Mouse (Mus musculus) kidney, postnatal 4 days (tissue): ENCODE data around the gene Arid5b.

Experiments
- DNase-seq, 2 experiments: peaks; one replicate each; pipeline ENCODE4 v3.0.0; 2021; ENCODE audit warnings: mixed read lengths in 2 of 2

Gene Arid5b

DNA sequence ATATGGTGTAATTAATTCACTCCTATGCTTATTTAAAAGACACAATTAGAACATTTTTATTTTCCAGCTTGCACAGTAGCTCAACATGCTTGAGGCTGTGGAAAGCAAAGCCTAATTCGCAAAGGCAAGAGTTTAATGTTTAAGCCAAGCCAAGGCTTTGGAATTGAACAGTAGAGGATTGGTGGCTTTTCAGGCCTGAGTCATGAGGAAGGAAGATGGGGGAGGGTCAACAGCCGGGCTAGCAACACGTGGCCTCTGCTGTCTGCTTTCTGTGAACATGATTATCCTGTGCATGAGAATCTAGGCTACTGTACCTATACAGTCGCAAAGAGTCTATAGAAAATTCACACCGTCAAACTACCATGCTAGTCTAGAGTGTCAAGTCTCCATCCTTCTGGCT lies 9.9 kb downstream of the Arid5b start:
- DNase-seq: peak; percentile 53 to 69

DNA sequence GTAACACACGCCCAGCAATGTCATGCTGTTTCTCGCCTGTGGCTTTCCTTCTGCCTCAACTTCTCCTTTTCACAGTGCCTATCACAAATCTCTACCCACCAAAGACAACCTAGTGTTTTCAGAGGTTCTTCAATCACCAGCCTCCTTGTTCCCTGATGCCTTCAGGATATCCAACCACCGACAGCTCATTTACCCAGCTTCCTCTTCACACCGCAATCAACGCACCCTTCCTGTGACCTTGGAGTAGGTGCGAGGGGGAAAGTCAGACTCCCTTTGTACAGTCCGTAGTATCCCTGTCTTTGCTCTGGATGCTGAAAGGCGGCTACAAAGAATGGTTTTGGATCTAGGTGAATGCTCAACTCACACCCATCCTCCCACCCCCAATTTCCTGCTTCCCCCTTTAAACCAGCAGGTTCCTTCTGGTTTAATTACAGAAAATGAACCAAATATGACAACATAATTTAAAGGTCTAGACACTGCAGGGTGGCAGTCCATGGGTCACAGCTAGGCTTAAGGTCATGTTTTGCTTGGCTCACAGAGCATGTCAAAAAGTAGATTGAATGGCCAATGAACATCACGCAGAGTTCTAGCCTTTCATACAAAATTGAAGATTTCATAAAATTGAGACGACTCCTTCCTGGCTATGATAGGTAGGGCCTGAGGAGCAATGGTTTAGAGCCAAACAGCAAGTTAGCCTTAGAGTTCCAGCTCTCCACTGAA lies 14.4 kb downstream of the Arid5b start:
- DNase-seq: no peak

- DNase-seq: peak in 1 of 2 experiments; percentile 30
These were observed 15.1 kb downstream of the Arid5b start for GRCm38 (mm10) chr10:68263296-68263968.

- no peak for DNase-seq
These were observed 18.9 kb downstream of the Arid5b start for GRCm38 (mm10) chr10:68259601-68260000.

GRCm38 (mm10) chr10:68257358-68258056 lies 21.0 kb downstream of the Arid5b start:
- no peak for DNase-seq

DNA sequence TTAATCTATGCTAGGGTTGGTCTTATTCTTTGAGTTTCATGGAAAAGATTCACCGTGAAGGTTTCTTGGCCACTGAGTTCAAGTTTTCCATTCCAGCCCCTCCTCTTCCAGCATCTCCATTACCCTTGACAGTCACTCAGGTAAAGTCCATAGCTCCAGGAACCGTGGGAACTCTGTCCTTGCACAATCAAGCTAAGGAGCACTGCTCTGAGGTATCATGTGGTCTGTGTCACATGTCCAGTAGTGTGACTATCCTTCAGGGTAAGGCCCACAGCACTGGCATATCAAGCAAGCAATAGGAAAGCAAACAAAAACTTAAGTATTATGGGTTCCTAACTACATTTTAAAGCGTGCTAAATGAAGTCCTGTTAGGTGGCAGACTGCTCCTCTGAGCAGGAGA lies 22.4 kb downstream of the Arid5b start:
- DNase-seq: no peak

GRCm38 (mm10) chr10:68253452-68254117 lies 25.0 kb downstream of the Arid5b start:
- no peak for DNase-seq

DNA sequence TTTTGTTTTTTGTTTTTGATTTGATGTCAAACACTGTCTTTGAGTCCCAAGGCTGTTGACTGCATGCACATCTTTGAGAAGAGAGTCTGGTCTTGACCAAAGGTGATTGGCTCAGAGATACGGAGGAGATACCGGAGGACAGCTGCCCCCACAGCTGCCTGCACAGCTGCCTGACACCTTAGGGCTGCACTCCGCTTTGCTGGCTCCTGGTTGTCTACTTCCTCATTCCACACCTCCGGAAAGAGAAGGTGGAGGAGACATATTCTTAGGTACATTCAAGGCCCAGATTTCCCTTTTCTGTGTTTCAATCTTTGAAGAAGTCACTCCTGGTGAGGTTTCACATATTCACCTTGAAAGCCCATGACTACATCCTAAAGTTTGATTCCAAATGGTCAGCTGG lies 25.9 kb downstream of the Arid5b start:
- DNase-seq: no peak

DNA sequence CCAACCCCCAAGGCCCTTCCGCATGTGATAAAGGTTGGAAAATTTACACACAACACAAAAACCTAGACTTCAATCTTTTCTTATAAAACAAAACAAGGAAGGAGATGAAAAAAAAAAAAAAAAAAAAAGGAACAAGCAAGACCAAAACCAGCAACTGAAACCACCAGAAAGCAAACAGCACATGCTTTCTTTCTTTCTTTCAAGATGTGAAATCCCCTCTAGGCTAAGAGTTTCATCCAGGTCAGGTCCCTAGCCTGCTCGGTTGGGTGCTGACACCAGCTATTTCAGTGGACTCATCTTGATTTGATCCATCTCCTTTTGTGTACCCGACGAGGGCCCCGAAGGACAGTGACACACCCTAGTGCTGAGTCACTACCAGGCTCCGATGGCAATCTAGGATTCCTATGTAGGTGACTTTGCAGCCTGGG lies 29.2 kb downstream of the Arid5b start:
- peak in 1 of 2 experiments; percentile 35 for DNase-seq

- DNase-seq: peak in 1 of 2 experiments; percentile 38
These were observed 30.1 kb downstream of the Arid5b start for GRCm38 (mm10) chr10:68248281-68249015.

DNA sequence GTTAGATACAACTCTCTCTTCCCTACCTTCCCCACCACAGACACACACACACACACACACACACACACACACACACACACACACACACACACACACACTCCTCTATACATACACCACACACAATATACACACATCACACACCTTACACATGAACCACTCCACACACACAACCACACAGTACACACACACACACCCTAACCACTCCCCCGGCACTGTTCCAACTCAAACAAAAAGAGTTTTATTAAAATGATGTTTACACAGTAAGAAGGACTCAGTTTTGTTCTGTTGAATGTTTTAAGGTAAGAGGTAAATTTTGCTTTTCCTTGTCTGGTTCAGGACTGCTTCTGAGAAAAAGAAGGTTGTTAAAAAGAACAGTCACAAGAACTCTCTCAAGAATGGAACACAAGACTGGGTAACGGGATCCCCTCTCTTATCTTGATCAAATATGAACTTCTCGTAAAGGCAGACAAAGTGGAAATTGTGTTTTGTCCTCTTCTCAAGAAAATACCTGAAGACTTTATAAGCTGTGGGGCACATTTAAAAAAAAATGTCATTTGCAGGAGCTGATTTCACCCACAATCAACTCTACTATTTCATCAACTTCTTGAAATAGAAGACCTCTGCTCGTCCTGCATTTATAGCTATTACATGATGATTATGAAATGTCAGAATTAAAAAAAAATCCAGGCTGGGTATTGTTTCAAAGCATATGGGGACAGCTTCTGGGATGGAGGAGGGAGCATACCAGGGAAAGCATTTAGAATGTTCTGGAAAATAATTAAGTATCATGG lies 30.9 kb downstream of the Arid5b start:
- DNase-seq: no peak

DNA sequence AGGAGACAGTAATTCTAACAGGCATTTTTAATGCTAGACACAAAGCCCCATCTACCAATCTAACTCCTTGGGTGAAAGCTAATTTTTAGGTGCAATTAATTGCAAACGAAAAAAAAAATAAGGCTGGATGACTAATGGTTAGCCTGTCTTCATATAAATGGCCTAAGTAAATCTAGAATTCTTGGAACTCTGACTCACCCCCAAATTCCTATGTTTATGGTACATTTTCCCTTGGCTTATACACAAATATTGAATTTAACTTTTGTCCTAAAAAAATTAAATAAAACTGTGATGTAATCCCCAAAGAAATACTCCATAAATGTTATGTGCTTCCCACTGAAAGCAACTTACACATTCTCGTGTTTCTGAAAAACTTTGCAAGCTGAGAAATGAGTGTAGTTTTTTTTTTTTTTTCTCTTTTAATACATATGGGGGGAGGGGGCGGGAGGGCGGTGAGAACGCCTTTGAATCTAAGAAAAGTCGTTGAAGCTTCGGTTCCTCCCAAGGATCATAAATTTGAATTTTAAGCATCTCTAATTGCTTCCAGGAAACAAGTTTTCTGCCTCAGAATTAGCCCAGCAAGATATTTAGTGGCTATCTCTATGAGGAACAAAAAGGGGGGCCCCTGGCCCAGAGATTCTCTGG lies 31.8 kb downstream of the Arid5b start:
- DNase-seq: no peak

- DNase-seq: no peak
These were observed 37.6 kb downstream of the Arid5b start for GRCm38 (mm10) chr10:68240804-68241485.

DNA sequence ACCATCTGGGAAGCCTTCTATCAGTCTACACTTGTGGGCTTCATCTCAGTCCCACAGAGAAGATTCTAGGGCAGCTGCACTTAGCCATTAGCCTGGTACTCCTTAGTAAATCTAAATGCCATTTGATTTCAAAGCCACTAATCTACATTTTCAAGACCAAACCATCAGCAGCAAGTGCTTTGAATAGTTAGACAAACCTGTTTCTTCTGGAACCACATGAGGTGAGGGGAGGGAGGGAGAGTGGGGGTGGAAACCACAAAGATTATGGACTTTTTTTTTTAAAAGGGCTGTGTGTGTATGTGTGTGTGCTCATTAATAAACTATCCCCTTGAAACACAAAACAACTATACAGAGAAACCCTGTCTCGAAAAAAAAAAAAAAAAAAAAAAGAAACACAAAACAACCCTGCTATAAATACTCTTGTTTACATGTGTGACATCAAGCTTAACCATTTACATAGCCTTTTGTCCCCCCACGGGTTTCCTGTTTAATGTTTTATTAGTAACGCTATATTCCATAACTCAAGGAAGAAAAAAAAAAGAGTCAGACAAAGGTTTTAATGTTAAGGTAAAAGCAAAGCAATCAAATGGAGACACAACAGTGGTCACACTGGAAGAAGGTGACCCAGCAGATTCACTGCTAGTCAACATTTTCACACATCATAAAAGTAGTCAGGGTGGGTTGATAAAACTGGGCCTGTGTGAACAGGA lies 38.3 kb downstream of the Arid5b start:
- DNase-seq: no peak

DNA sequence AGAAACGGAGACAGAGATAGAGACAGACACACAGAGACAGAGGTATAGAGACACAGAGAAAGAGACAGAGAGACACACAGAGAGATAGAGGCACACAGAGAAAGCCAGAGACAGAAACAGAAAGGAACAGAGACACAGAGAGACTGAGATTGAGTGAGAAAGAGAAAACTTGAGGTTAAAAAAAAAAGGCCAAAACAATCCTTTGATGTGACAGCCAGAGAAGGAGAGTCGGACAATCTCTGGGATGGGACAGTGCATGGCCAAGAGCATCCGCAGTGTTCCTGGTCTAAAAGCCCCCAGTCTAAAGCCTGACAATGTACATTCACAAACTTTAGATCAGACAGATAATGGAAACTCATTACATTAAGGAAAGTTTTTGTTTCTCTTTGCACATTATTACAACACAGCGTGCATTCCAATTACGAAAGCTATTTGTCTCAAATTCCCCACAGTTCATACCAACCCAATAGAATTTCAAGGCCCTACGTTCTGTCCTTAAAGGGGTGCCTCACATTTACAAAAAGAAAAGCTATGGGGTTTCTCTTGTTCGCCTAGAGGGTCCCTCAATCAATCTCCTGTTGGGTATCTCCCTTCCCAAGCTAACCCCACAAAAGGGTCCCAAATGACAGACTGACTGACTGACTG lies 39.0 kb downstream of the Arid5b start:
- no peak for DNase-seq

DNA sequence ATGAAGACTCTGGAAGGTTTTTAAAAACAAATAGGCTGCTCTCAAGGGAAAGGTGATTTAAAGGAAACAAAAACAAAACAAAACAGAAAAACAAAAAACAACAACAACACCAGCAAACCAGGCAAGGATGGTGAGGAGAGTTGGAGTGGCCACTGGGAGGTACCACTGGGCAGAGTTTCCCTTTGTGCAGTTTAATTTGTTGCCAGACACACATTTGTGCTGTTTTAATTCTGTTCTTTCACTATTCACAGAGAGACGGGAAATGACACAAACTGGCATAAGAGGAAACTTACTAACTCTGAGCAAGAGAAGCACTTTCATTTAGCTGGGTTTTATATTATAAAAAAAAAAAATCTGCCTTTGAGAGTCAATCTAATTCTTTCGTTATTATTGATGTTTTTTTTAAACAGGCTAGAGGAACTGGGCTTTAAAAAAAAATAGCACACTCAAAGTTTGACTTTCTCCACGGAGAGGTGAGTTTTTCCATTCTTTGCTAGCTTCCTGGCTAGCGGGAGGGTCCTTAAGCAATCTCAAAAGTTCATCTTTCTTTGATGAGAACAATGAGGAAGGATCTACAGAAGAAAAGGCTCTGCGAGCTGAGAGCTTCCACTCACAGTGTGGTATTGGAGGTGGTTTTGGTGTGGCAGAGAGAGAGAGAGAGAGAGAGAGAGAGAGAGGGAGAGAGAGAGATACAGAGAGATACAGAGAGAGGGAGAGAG lies 39.7 kb downstream of the Arid5b start:
- no peak for DNase-seq

GRCm38 (mm10) chr10:68238182-68238581 lies 40.4 kb downstream of the Arid5b start:
- no peak for DNase-seq

GRCm38 (mm10) chr10:68236956-68237455 lies 41.5 kb downstream of the Arid5b start:
- no peak for DNase-seq
